Mouse (Mus musculus) heart, adult 2 months (tissue): ENCODE measurements around the gene Aebp1. TPM values are rescaled to one million over a fixed set of nuclear protein-coding genes. Genes with fewer than 3 reads are reported as not detected.

Experiments
- DNase-seq, 2 experiments: peaks; one replicate each; pipeline ENCODE4 v3.0.0; 2021
- H3K27ac ChIP-seq: fragments of 200-600 bp; 2 replicates; pipeline ENCODE4 v1.8.1; 2022
- H3K27me3 ChIP-seq: fragments of 200-500 bp; 2 replicates; pipeline ENCODE4 v1.6.1; 2012; ENCODE audit warnings: mild to moderate bottlenecking, low read length, inconsistent platforms, mixed read lengths; ENCODE audit not compliant: control insufficient read depth, insufficient read depth
- H3K36me3 ChIP-seq: fragments of 200-500 bp; 2 replicates; pipeline ENCODE4 v1.6.1; 2012; ENCODE audit warnings: low read length, inconsistent platforms; ENCODE audit not compliant: control insufficient read depth, insufficient read depth
- H3K4me1 ChIP-seq: fragments of 200-500 bp; 2 replicates; pipeline ENCODE4 v1.6.1; 2011; ENCODE audit warnings: low read length; ENCODE audit not compliant: control insufficient read depth, insufficient read depth
- H3K4me3 ChIP-seq: fragments of 200-600 bp; 2 replicates; pipeline ENCODE4 v1.8.1; 2022
- H3K79me2 ChIP-seq: fragments of 200-500 bp; replicated peaks from 2 replicates; pipeline ENCODE4 v1.6.1; 2012; ENCODE audit warnings: mild to moderate bottlenecking, inconsistent platforms, low read length, moderate library complexity, mixed read lengths; ENCODE audit not compliant: control insufficient read depth, insufficient read depth
- H3K9ac ChIP-seq: fragments of 200-500 bp; 2 replicates; pipeline ENCODE4 v1.6.1; 2012; ENCODE audit warnings: low read depth, mild to moderate bottlenecking, control low read depth, inconsistent platforms, low read length, mixed read lengths
- CTCF ChIP-seq: fragments of 200-600 bp; IDR thresholded peaks from 2 replicates; pipeline ENCODE4 v1.8.1; 2022; ENCODE audit warnings: antibody characterized with exemption, mild to moderate bottlenecking, moderate library complexity
- EP300 ChIP-seq: fragments of 200-500 bp; IDR thresholded peaks from 2 replicates; pipeline ENCODE4 v1.6.1; 2011; ENCODE audit warnings: low read depth, low read length, control low read depth; ENCODE audit not compliant: insufficient read depth
- POLR2A ChIP-seq: fragments of 200-500 bp; IDR thresholded peaks from 2 replicates; pipeline ENCODE4 v1.6.1; 2011; ENCODE audit warnings: mild to moderate bottlenecking, low read depth, low read length, control low read depth; ENCODE audit not compliant: insufficient read depth
- WGBS: fragments of 180-500 bp; shearing (Covaris S2); methylation state at CpG from one replicate; pipeline ENCODE4 v1.1.7; 2018; 5-methylcytosine and 5-hydroxymethylcytosine counted together
- intact Hi-C: fragments of 180-260 bp; cut with DNase I; formaldehyde crosslinking; loops from one replicate; pipeline ENCODE4 v1.15.1; 2025
- polyA plus RNA-seq: library from polyadenylated mRNA; depleted of rRNA; stranded (reverse); fragments of >200 nt; gene quantifications from 2 replicates; pipeline ENCODE4 v1.2.3, GENCODE M21; 2012
- total RNA-seq, 2 experiments: library from RNA; stranded (reverse); gene quantifications; 2 replicates each; pipeline ENCODE4 v1.2.3; 2021

The Aebp1 gene
- total and polyA plus RNA-seq, 3 experiments, result 18.6 to 33.3 (median 19.9) TPM

GRCm38 (mm10) chr11:5859883-5860550 lies 1.7 kb upstream of the Aebp1 start:
- Histone ChIP-seq H3K4me3 (no peak overlapping the region), H3K27ac (no peak overlapping the region), H3K27me3 (no peaks in the 10 kb centered on the region), H3K9ac (no peak overlapping the region), H3K79me2 (no peaks in the 10 kb centered on the region), H3K36me3 (no peaks in the 10 kb centered on the region), H3K4me1 (peaks cover 3% of the 10 kb centered on the region)
- intact Hi-C loops, result no loop called here
- DNase-seq, result no peak
- no peak for TF ChIP-seq POLR2A
- TF ChIP-seq CTCF, result no peak
- no peak for TF ChIP-seq EP300
- 65% methylated on average over 13 of the region's 13 CpGs for WGBS

- Histone ChIP-seq H3K4me3 (no peak overlapping the region), H3K27ac (no peak overlapping the region), H3K36me3 (no peaks in the 10 kb centered on the region), H3K27me3 (no peaks in the 10 kb centered on the region), H3K4me1 (peaks cover 3% of the 10 kb centered on the region), H3K79me2 (no peaks in the 10 kb centered on the region), H3K9ac (no peak overlapping the region)
- WGBS, result 61% methylated on average over 6 of the region's 6 CpGs
- intact Hi-C loops, result no loop called here
- TF ChIP-seq POLR2A, result no peak
- TF ChIP-seq CTCF, result no peak
- no peak for TF ChIP-seq EP300
- no peak for DNase-seq
These were observed 1.1 kb upstream of the Aebp1 start for GRCm38 (mm10) chr11:5860639-5861038.

- intact Hi-C loops, result no loop called here
- H3K79me2 ChIP-seq, result no peaks in the 10 kb centered on the region
- H3K9ac ChIP-seq, result peak overlapping the region; percentile 45
- H3K27ac ChIP-seq, result no peak overlapping the region
- TF ChIP-seq EP300, result 0 out of 2 replicates have a peak, but pooled peaks have one; percentile 10
- no peak for TF ChIP-seq CTCF
- TF ChIP-seq POLR2A, result no peak
- peaks cover 3% of the 10 kb centered on the region for H3K4me1 ChIP-seq
- peak in 1 of 2 experiments; percentile 29 for DNase-seq
- H3K27me3 ChIP-seq, result no peaks in the 10 kb centered on the region
- 33% methylated on average over 15 of the region's 15 CpGs for WGBS
- peak overlapping the region; percentile 55 for H3K4me3 ChIP-seq
- no peaks in the 10 kb centered on the region for H3K36me3 ChIP-seq
These were observed 803 bp downstream of the Aebp1 start for GRCm38 (mm10) chr11:5862394-5863105.

GRCm38 (mm10) chr11:5867196-5867595 lies 5.4 kb downstream of the Aebp1 start:
- Histone ChIP-seq H3K27me3 (no peaks in the 10 kb centered on the region), H3K79me2 (no peaks in the 10 kb centered on the region), H3K4me1 (no peaks in the 10 kb centered on the region), H3K4me3 (no peak overlapping the region), H3K9ac (no peak overlapping the region), H3K27ac (no peak overlapping the region), H3K36me3 (no peaks in the 10 kb centered on the region)
- WGBS, result 87% methylated on average over 2 of the region's 2 CpGs
- intact Hi-C loops, result no loop called here
- no peak for DNase-seq
- TF ChIP-seq EP300, result no peak
- TF ChIP-seq CTCF, result no peak
- no peak for TF ChIP-seq POLR2A

GRCm38 (mm10) chr11:5868324-5868723 lies 6.6 kb downstream of the Aebp1 start:
- H3K27ac ChIP-seq, result no peak overlapping the region
- no peak for TF ChIP-seq CTCF
- no peak for TF ChIP-seq EP300
- TF ChIP-seq POLR2A, result no peak
- no peak overlapping the region for H3K9ac ChIP-seq
- no peaks in the 10 kb centered on the region for H3K27me3 ChIP-seq
- 92% methylated on average over 12 of the region's 12 CpGs for WGBS
- H3K4me3 ChIP-seq, result no peak overlapping the region
- DNase-seq, result no peak
- no peaks in the 10 kb centered on the region for H3K4me1 ChIP-seq
- H3K79me2 ChIP-seq, result no peaks in the 10 kb centered on the region
- no peaks in the 10 kb centered on the region for H3K36me3 ChIP-seq
- intact Hi-C loops, result no loop called here

- Histone ChIP-seq H3K27ac (no peak overlapping the region), H3K36me3 (no peaks in the 10 kb centered on the region), H3K4me1 (no peaks in the 10 kb centered on the region), H3K79me2 (no peaks in the 10 kb centered on the region), H3K4me3 (no peak overlapping the region), H3K9ac (no peak overlapping the region), H3K27me3 (no peaks in the 10 kb centered on the region)
- TF ChIP-seq CTCF, result no peak
- intact Hi-C loops, result no loop called here
- no peak for DNase-seq
- WGBS, result 96% methylated on average over 16 of the region's 16 CpGs
These were observed 7.6 kb downstream of the Aebp1 start for GRCm38 (mm10) chr11:5869331-5869730.
